Mouse (Mus musculus): ENCODE measurements around the gene Lama1.

Lama1 gene

DNA sequence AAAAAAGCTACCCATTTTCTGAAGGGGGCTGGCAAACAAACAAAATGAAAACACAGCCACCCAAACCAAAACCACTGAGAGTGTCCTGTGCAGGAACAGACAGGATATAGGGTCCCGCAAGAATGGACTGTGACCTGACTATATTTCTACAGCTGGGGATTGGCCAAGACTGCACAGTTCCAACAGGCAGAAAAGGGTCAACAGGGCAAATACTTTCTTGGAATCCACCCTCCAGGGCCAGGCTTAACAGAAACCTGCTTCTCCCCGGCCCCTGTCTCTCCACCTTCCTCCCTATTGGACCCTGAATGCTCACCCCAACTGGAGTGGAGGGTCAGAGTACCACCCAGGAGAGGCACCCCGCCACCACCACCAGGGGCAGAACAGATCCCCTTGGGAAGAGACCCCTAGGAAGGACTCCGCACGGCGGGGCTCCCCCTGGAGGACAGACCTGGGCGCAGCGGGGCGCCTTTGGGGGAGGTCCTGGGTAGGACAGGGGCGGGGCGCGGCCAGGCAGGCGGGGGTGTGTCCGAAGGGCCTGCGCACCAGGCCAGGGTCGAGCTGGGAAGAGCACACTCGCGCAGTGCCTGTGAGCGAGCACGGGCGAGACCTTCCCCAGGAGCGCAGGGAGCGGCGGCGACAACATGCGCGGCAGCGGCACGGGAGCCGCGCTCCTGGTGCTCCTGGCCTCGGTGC is at the start of gene Lama1:
Gene Lama1, plus strand, starts transcription at position 566 of the 693 bp plus-strand sequence.
- in situ Hi-C loops (cut with MboI, MseI) = no loop called here

DNA sequence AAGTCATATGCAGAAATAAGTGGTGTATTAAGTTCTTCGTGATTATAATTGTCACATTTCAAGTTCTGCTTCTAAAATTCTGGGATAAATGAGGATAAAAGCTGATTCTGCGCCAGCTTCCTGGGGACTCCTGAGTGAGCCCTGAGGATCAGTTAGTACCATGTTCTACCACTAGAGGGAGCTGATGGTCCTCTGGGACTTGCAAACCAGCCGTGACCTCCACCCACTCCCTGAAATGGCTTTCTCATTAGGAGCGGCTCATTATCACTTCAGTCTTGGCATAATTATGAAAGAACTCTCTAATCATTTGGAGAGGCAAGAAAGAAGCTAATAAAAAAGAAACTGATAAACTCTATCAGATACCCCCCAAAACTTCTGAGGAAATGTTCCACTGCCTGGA is 45.6 kb upstream of the Lama1 start:
- in situ Hi-C loops (cut with MboI, MseI) = no loop called here

DNA sequence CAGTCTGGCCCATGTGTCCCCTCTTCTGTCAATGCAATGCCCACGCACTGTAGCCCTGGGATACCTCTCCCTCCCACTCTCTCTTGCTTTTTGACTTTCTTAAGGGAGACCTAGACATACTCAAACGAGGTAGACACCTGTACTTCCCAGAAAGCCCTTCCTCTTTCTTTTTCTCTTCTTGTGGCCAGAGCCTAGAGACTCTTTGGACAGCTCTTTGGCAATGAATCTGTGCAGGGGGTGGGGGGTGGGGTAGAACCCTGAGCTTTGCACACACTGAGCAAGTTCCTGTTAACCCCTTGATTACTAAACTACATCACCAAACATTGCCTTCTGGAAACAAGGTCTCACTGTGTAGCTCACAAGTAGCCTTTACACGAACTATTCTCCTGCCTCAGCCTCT is 32.8 kb upstream of the Lama1 start:
- in situ Hi-C loops (cut with MboI, MseI) = no loop called here

DNA sequence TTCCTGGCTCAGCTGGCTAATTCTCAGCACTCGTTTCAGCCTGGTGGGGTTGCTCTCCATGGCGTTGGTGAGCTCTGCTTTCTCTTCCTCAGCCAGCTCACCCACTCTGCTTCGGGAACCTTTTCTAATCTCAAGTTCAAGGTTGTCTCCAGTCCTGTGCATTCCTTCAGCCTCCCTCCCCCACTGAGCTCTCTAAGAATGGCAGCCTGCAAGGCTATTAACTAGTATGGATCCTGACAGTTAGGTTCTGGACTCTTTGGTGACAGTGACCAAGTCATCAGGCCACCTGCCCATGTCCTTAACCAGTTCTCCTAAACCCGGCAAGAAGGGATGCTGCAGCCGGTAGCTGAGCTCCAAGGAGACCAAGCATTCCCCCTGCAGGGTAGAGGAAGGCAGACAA is 30.1 kb upstream of the Lama1 start:
- in situ Hi-C loops (cut with MboI, MseI) = no loop called here

DNA sequence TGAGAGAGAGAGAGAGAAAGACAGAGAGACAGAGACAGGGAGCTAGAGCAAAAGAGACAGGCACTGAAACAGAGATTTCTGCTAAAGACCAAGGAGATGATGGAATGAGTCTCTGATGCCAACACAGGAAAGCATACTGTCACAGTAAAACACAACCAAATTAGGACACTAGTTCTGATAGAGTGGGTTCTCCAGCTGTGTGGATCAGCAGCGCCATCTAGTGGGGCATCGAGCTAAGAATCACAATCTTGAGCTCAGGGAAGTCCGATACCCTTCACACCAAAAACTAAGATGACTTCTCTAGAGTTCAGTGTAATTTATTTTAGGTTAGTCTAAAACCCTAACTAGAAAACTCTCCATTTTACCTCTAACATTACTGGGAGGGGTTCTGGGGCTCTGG is 29.1 kb upstream of the Lama1 start:
- in situ Hi-C loops (cut with MboI, MseI) = no loop called here

DNA sequence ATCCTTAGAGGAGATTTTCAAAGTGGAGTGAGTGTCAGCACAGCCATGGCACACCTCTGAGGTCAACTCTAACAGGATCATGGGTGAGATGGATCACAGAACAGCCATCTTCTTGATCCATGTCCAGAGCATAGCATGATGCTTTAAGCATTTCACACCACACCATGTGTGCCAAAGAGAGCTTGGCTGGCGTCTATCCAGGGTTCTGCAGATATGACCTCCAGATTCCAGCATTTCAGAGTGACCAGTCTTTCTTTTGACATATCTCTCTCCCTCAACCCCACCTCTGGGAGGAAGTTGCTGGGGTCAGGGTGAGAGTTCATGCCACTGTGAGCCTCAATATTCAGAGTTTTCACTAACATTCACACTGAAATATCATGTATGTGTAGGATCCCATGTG is 18.5 kb upstream of the Lama1 start:
- in situ Hi-C loops (cut with MboI, MseI) = no loop called here

DNA sequence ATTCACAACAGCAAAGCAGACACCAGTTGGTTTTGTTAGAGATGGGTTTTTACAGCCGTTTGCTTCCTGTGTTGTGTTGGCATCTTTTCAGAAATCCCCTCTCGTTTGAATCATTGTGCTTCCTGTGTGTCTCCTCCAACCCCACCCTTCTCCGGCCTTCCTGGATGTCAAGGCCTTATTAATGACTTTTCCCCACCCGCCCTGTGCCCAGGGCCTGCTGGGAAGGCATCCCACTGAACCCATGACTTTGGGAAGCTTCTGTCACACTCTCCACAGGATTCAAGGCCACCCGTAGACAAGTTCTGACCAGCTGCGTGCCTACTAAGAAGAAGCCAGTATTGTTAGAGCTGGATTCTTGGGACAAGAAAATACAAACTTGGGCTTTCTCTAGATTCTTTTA is 16.0 kb upstream of the Lama1 start:
- in situ Hi-C loops (cut with MboI, MseI) = no loop called here

DNA sequence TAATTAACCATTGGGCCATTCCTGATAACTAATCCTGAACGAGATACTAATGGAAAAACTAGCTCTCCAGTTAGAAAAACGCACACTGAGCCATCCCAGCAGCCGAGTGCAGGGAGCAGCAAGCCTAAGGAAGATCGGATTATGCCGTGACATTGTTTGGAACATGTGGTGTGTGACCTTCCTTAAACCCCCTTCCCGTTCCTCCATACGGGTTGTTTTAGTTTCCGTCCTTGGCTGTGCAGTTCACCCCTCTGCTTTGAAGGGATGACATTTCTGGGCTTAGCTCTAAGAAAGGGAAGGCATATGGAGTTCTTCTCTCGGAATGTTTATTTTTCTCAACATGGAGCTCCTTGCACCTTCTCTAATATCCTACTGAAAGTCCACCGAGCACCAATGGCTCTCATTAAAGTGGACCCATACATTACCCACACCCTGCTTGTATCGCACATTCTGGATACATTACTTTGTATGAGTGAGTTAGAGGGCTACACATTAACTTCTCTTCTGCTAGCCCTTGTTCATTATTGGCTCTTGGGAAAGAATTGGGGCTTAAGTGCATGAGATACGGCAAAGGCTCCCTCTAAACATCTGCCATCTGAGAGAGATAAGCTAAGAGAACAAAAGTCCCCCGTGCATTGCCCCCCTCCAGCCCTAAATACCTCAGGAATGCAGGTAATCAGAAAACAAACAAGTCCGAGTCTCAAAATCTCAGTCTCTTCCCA is 11.9 kb upstream of the Lama1 start:
- in situ Hi-C loops (cut with MboI, MseI) = no loop called here

DNA sequence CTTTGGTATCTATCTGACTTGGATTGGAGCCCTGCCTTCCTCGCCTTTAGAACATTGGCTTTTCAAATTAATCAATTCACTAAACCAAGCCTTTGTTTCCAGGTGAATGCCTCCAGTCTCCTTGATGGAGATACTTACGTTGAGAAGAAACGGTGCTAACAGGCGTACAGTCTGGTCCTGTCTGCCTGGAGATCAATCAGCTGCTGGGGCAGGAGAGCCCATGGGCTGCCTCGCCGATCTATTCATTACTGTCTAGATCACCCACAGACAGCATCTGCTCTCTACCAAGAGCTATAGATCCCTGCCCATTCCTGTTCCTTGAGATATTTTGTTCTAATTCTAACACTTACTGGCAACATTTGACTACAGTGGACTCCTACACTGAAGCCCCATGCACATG is 9.6 kb upstream of the Lama1 start:
- in situ Hi-C loops (cut with MboI, MseI) = no loop called here

DNA sequence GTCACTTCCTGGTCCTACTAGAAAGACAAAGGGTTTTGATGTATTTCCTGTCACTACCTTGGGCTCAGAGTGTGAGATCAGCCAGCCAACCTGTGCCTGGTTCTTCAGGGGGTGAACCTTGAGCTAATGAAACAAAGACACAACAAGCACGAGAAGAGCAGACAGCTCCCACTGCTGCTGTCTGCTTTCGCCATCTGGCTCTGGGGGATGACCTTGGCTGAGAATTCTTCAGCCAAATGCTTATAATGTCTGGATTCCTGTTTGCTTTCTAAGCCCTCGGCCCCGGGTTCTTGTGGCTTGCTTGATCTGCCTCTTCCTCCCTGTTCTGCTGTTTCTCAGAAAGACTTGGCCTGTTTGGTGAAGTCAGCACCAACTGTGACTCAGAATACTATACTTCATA is 6.4 kb upstream of the Lama1 start:
- in situ Hi-C loops (cut with MboI, MseI) = no loop called here

DNA sequence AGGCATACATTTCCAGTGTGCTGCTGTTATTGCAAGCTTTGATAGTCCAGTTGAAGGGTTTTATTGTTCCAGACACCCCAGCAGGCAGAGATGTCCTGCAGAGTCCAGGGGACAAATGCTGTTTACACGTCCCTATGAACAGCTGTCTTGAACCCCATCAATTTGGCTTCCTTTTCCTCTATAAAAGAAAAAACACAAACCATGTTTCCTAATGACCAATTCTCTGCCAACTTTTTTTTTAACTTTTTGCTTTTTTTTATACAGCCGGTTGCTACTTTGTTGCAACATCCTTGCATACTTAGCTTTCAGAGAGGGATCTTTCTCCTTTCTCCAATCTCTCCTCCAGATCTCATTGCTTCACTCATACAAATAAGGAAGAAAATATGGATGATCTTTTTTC is 4.4 kb upstream of the Lama1 start:
- in situ Hi-C loops (cut with MboI, MseI) = no loop called here

DNA sequence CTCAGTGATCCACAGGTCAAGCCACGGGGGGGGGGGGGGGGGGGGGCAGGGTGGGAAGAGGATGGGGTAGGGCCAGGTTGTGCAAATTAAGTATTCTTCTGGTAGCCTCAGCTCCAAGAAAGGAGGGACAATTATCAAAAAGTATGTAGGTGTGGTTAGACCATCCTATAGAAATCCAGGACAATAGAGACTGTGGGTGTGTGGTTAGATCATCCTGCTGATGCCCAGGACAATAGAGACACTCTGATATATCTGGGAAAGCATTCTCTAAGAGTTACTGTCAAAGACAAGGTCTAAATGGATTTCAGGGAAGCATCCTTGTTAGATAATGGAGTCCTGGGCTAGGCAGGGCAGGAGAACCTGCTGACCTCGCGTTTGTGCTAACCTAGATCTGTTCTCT is 3.2 kb upstream of the Lama1 start:
- in situ Hi-C loops (cut with MboI, MseI) = no loop called here

DNA sequence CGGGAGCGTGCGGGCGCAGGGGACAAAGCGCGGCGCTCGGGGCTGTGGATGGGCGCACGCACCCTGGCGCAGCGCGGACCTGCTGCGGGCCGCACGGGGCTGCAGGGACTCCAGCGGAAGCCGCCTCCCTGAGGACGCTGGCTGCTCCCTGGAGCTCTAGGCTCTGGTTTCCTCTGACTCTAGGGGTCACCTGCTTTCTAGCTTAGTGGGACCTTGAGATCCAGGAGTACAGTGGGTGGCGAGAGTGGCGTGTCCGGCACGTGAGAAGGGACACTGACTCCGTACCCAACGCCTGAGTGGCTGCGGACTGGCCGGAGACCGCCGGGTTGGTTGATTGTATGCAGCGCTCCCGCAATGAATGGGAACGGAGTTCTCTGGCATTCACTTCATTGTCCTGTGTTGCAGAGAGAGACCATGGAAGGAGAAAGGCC is 417 bp downstream of the Lama1 start:
- in situ Hi-C loops (cut with MboI, MseI) = no loop called here

DNA sequence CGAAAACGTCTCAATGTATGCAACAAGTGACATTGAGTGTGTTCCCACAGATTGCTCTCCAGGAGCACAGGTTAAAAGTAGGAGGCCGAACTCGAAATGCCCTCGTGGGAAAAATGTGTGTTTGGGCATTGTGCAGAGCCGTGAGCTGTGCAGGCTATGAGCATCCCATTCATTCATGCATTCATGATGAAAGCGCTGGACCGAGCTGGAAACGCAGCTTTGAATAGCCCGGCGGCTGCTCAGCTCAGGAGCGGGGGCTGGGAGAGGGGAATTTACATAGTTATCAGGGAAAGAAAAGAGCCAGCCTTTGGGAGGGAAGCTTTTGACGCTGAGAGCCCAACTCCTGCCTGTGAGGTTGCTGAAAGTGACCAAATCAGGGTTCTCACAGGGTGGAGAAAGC is 1.2 kb downstream of the Lama1 start:
- in situ Hi-C loops (cut with MboI, MseI) = no loop called here

DNA sequence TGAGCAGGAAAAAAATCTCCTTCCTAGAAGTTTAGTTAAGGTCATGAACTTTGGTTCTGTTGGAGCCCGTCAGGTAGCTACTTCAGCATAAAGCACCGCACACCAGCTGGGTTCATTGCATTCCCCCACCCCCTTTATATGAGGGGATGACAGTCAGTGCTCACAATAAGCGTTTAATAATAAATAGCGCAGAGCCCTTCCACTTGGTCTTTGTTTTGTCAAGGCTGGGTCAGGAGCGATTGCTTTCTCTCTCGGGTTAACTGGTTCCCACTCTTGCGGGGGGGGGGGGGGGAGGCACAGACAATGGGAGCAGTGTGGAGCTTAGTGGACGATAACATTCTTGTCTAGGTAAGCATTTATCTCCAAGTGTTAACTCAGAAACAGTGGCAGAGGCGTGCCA is 4.7 kb downstream of the Lama1 start:
- in situ Hi-C loops (cut with MboI, MseI) = no loop called here

DNA sequence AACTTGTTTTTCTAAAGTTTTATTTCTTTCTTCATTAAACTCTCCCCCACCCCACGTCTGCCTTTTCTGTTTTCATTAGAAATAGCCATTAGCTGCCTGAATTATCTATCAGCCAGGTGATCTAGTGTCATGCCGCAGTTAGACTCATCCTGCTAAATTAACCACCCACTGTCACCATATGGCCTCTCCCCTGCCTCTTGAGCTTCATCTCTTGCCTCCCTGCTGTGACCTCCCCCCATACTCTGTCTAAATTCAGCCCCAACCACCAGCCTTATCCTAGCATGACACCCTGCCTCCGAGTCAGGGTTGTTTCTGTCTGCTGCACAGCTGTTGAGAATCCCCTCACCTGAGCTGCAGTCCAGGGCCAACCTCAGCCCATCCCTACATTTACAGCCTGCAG is 5.9 kb downstream of the Lama1 start:
- in situ Hi-C loops (cut with MboI, MseI) = no loop called here

DNA sequence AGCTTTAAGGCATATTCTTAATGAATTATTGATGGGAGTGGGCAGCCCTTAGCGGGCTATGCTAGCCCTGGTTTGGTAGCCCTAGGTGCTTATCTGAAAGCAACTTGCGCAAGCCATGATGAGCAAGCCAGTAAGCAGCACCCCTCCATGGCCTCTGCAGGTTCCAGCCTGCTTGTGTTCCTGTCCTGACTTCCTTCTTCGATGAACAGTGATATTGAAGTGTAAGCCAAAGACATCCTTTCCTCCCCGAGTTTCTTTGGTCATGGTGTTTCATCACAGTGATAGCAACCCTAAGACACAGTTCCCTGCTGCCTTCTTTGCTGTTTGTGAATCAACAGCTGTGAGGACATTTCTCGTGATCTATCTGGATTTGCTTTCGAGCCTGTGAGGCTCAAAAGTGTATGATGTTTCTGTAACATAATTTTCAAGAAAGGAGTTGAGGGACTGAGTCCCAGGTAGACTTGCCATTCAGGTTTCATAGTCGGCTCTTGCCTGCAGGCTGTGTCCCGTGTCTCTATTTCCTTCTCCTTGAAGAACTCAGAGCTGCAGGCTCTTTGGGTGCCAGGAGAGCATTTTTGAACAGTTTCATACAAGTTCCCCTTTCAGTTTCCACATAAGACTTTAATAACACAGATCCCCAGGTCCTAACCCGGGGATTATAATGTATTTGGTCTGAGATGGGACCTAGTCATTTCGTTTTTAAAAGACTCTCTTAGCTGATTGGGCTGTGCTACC is 8.1 kb downstream of the Lama1 start:
- in situ Hi-C loops (cut with MboI, MseI) = no loop called here

DNA sequence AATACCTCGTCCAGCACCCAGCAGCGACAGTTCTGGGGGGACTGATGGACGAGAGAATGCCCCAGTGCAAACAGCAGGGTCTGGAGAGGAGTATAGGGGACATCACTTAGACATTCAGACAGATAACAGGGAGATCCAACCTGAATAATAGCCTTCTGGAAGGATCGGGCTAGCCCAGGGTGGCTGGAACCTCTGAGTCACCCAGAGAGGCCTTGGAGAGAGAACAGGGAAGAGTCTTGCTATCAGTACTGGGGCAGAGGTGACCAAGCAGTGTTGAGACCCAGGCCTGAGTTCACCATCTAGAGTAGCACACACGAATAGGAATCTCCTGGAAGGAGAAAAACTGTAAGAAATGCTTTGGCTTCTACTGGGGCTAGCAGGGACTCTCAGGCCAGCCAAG is 9.3 kb downstream of the Lama1 start:
- in situ Hi-C loops (cut with MboI, MseI) = no loop called here

DNA sequence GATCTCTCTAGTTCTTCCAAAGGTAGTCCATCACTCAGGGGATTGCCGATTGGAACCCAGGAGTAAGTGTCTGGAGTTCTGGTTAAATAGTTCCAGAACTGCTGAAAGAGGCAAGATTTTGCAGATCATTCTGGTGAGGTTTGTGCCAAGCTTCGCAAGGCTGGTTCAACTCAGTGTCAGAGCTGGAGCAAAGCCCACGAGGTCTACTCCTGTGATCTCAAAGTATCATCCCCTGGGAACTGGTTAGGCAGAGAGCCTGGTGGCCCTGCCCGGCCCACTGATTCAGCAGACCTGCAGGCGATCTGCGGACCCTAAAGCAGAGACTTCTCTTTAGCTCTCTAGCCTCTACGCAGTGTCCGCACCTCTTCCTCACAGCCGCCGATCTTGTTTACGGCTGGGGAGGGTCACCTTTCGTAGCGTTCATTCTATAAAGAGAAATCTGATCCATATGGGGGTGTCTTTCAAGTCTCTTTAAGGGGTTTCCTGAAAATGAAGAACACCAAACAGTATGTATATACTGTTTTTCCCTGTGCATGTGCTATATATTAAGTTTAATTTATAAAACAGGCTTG is 10.8 kb downstream of the Lama1 start:
- in situ Hi-C loops (cut with MboI, MseI) = no loop called here

DNA sequence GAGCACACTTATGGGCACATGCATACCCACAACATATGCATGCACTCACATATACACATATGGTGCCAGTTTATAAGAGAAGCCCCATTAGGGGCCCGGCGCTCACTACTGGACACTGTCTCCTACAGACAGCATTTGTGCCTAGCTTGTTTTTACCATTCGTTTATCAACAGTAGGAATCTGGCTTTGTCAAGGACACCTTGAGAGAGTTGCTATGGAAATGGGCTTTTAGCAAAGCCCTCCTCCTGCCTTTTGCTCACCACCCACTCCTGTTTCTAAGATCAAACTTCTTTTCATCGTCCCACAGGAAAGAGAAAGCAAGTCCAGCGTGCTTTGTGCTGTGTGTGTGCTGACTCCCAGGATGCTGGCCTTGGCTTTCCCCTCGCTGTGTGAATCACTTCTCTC is 13.3 kb downstream of the Lama1 start:
- in situ Hi-C loops (cut with MboI, MseI) = no loop called here

DNA sequence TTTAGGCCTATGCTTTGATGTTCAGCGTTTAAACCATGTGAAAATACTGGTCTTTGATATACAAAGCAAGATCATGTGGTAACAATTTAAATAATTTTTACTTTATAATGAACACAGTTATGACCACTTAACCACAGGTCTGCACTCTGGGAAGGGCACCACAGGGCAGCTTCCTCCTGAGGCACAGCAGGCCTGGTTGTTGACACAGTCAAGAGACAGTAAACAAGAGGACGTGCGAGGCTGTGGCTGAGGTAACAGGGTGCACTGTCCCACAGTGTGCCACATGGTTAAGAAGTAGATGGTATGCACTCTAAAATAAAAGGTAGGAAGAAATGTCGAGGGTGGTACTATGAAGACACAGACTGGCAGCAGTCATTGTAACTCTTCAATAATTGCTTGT is 14.3 kb downstream of the Lama1 start:
- in situ Hi-C loops (cut with MboI, MseI) = no loop called here

DNA sequence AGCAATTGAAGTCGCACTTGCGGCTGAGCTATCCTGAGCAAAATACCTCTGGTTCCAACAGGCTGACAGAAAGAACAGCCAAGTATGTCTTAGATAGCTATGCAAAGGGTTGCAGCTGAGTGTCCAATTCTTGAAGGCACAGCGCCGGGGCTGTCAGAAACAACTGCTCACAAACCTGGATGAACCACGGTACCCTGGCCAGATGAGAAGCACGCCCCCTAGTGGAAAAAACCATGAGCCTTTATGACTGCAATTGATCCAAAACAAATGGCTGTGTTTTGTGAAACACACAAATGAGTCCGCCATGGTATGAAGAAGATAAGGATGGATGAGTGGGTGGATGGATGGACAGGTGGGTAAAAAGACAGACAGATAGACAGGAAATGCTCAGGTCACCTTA is 15.9 kb downstream of the Lama1 start:
- in situ Hi-C loops (cut with MboI, MseI) = no loop called here

DNA sequence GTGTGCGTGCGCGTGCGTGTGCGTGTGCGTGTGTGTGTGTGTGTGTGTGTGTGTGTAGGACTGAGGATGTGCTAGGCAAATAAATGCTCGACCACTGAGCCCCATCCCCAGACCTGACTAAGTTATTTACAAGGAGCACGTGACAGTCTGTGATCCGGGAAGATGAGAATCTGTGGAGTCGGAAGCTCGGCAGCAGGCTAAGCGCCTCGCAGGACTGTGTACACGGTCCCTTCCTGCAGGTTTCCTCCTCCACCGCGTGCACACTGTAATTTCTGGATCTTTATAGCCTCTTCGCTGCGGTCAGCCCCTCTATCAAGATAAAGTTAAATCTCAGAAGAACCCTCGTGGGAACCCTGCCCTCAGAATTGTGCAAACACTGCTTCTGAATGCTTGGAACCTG is 18.4 kb downstream of the Lama1 start:
- in situ Hi-C loops (cut with MboI, MseI) = no loop called here

Measured in T-helper 1 cell (primary cell).